Mouse (Mus musculus): Measurements from ENCODE around the gene E030025P04Rik. TPM values are rescaled to one million over a fixed set of nuclear protein-coding genes. Genes with fewer than 3 reads are reported as not detected.
A peak's percentile ranks its signal among the peaks of the same experiment; 100 is the strongest.

Gene E030025P04Rik
- not detected in 2 replicates for polyA plus RNA-seq (2016; fragmentation: Nextera tagmentation; extraction: Ambion mirVana)

GRCm38 (mm10) chr11:109144236-109144635 is at the start of gene E030025P04Rik:
Gene E030025P04Rik (minus strand): TSS chr11:109144369.
- H3K4me1 ChIP-seq = 0 out of 2 replicates have a peak, but pooled peaks cover 2% of the 10 kb centered on the region
- H3K27me3 ChIP-seq = no peaks in the 10 kb centered on the region
- 82% methylated on average over 4 of the region's 4 CpGs for whole genome bisulfite sequencing

GRCm38 (mm10) chr11:109192673-109193557 is 48.7 kb upstream of the E030025P04Rik start:
- peaks cover 5% of the 10 kb centered on the region for H3K4me1 ChIP-seq
- peak; percentile 58; the same call in 1 of the 2 replicates for ATAC-seq (ENCODE audit: low FRiP score)
- H3K27ac ChIP-seq = no peak overlapping the region
- 27% methylated on average over 15 of the region's 15 CpGs for WGBS
- no peaks in the 10 kb centered on the region for H3K36me3 ChIP-seq
- no peaks in the 10 kb centered on the region for H3K9me3 ChIP-seq (replicated peaks)
- H3K27me3 ChIP-seq = no peaks in the 10 kb centered on the region
- no peak overlapping the region for H3K4me3 ChIP-seq
- no peak overlapping the region for H3K9ac ChIP-seq
- no peak overlapping the region for H3K4me2 ChIP-seq (replicated peaks)

More at GRCm38 (mm10) chr11:109144236-109144635, at the start of gene E030025P04Rik:
- no peak for ATAC-seq (ENCODE audit: low FRiP score)
- Histone ChIP-seq H3K9me3 (replicated peaks) (no peaks in the 10 kb centered on the region), H3K4me3 (no peak within 1 kb of the TSS), H3K27ac (no peak within 1 kb of the TSS), H3K4me2 (replicated peaks) (no peak within 1 kb of the TSS), H3K36me3 (no peaks in the 10 kb centered on the region), H3K9ac (no peak within 1 kb of the TSS)

- WGBS = 89% methylated on average over 5 of the region's 5 CpGs
- no peak for ATAC-seq (ENCODE audit: low FRiP score)
Measured at GRCm38 (mm10) chr11:109188235-109188634, 44.1 kb upstream of the E030025P04Rik start.

GRCm38 (mm10) chr11:109187631-109188184 is 43.5 kb upstream of the E030025P04Rik start:
- Histone ChIP-seq H3K27ac (no peak overlapping the region), H3K36me3 (no peaks in the 10 kb centered on the region), H3K9ac (no peak overlapping the region), H3K9me3 (replicated peaks) (no peaks in the 10 kb centered on the region), H3K4me2 (replicated peaks) (no peak overlapping the region), H3K27me3 (no peaks in the 10 kb centered on the region), H3K4me3 (no peak overlapping the region), H3K4me1 (peaks cover 1% of the 10 kb centered on the region)
- WGBS = 83% methylated on average over 6 of the region's 6 CpGs
- ATAC-seq (ENCODE audit: low FRiP score) = no peak

More at GRCm38 (mm10) chr11:109188235-109188634, 44.1 kb upstream of the E030025P04Rik start:
- no peak overlapping the region for H3K4me2 ChIP-seq (replicated peaks)
- peaks cover 5% of the 10 kb centered on the region for H3K4me1 ChIP-seq
- H3K27me3 ChIP-seq = no peaks in the 10 kb centered on the region
- H3K27ac ChIP-seq = no peak overlapping the region
- no peaks in the 10 kb centered on the region for H3K9me3 ChIP-seq (replicated peaks)
- no peaks in the 10 kb centered on the region for H3K36me3 ChIP-seq
- no peak overlapping the region for H3K4me3 ChIP-seq
- H3K9ac ChIP-seq = no peak overlapping the region

GRCm38 (mm10) chr11:109181118-109181517 is 36.9 kb upstream of the E030025P04Rik start:
- H3K4me1 ChIP-seq = peaks cover 4% of the 10 kb centered on the region; the same call in 1 of the 2 replicates
- no peak overlapping the region for H3K27ac ChIP-seq
- H3K9ac ChIP-seq = no peak overlapping the region
- no peaks in the 10 kb centered on the region for H3K27me3 ChIP-seq
- H3K4me2 ChIP-seq (replicated peaks) = no peak overlapping the region
- H3K9me3 ChIP-seq (replicated peaks) = no peaks in the 10 kb centered on the region
- H3K36me3 ChIP-seq = no peaks in the 10 kb centered on the region
- WGBS = 76% methylated on average over 7 of the region's 7 CpGs
- no peak overlapping the region for H3K4me3 ChIP-seq
- no peak for ATAC-seq (ENCODE audit: low FRiP score)

GRCm38 (mm10) chr11:109180290-109180689 is 36.1 kb upstream of the E030025P04Rik start:
- Histone ChIP-seq H3K9ac (no peak overlapping the region), H3K4me1 (peaks cover 4% of the 10 kb centered on the region; the same call in 1 of the 2 replicates), H3K27ac (no peak overlapping the region), H3K27me3 (no peaks in the 10 kb centered on the region), H3K9me3 (replicated peaks) (no peaks in the 10 kb centered on the region), H3K4me2 (replicated peaks) (no peak overlapping the region), H3K36me3 (no peaks in the 10 kb centered on the region), H3K4me3 (no peak overlapping the region)
- WGBS = 88% methylated on average over 11 of the region's 11 CpGs
- ATAC-seq (ENCODE audit: low FRiP score) = no peak

- H3K27me3 ChIP-seq = no peaks in the 10 kb centered on the region
- no peak overlapping the region for H3K4me2 ChIP-seq (replicated peaks)
- WGBS = 52% methylated on average over 8 of the region's 8 CpGs
- no peak overlapping the region for H3K27ac ChIP-seq
- H3K36me3 ChIP-seq = no peaks in the 10 kb centered on the region
- no peak overlapping the region for H3K4me3 ChIP-seq
- peaks cover 4% of the 10 kb centered on the region; the same call in 1 of the 2 replicates for H3K4me1 ChIP-seq
- H3K9me3 ChIP-seq (replicated peaks) = no peaks in the 10 kb centered on the region
- no peak overlapping the region for H3K9ac ChIP-seq
- ATAC-seq (ENCODE audit: low FRiP score) = no peak
Measured at GRCm38 (mm10) chr11:109178788-109179518, 34.8 kb upstream of the E030025P04Rik start.

GRCm38 (mm10) chr11:109175376-109175969 is 31.3 kb upstream of the E030025P04Rik start:
- no peak overlapping the region for H3K27ac ChIP-seq
- H3K4me1 ChIP-seq = peaks cover 4% of the 10 kb centered on the region; the same call in 1 of the 2 replicates
- H3K9ac ChIP-seq = no peak overlapping the region
- H3K36me3 ChIP-seq = no peaks in the 10 kb centered on the region
- H3K27me3 ChIP-seq = no peaks in the 10 kb centered on the region
- ATAC-seq (ENCODE audit: low FRiP score) = no peak
- no peaks in the 10 kb centered on the region for H3K9me3 ChIP-seq (replicated peaks)
- 89% methylated on average over 8 of the region's 8 CpGs for WGBS
- no peak overlapping the region for H3K4me2 ChIP-seq (replicated peaks)
- no peak overlapping the region for H3K4me3 ChIP-seq

GRCm38 (mm10) chr11:109172224-109172623 is 28.1 kb upstream of the E030025P04Rik start:
- 88% methylated on average over 1 of the region's 1 CpGs for WGBS

GRCm38 (mm10) chr11:109170771-109171170 is 26.6 kb upstream of the E030025P04Rik start:
- Histone ChIP-seq H3K27ac (no peak overlapping the region), H3K9ac (no peak overlapping the region), H3K4me2 (replicated peaks) (no peak overlapping the region), H3K4me1 (peaks cover 6% of the 10 kb centered on the region; the same call in 1 of the 2 replicates), H3K27me3 (no peaks in the 10 kb centered on the region), H3K4me3 (no peak overlapping the region), H3K36me3 (no peaks in the 10 kb centered on the region), H3K9me3 (replicated peaks) (no peaks in the 10 kb centered on the region)
- WGBS = 91% methylated on average over 6 of the region's 6 CpGs
- ATAC-seq (ENCODE audit: low FRiP score) = no peak

More at GRCm38 (mm10) chr11:109172224-109172623, 28.1 kb upstream of the E030025P04Rik start:
- no peaks in the 10 kb centered on the region for H3K36me3 ChIP-seq
- H3K27ac ChIP-seq = no peak overlapping the region
- no peak for ATAC-seq (ENCODE audit: low FRiP score)
- H3K27me3 ChIP-seq = no peaks in the 10 kb centered on the region
- H3K4me2 ChIP-seq (replicated peaks) = no peak overlapping the region
- no peak overlapping the region for H3K4me3 ChIP-seq
- peaks cover 6% of the 10 kb centered on the region; the same call in 1 of the 2 replicates for H3K4me1 ChIP-seq
- H3K9me3 ChIP-seq (replicated peaks) = no peaks in the 10 kb centered on the region
- H3K9ac ChIP-seq = no peak overlapping the region

- Histone ChIP-seq H3K9me3 (replicated peaks) (no peaks in the 10 kb centered on the region), H3K4me2 (replicated peaks) (no peak overlapping the region), H3K9ac (no peak overlapping the region), H3K4me1 (no peaks in the 10 kb centered on the region), H3K27me3 (no peaks in the 10 kb centered on the region), H3K36me3 (no peaks in the 10 kb centered on the region), H3K4me3 (no peak overlapping the region), H3K27ac (no peak overlapping the region)
- no peak for ATAC-seq (ENCODE audit: low FRiP score)
- 77% methylated on average over 4 of the region's 5 CpGs for WGBS
Measured at GRCm38 (mm10) chr11:109157694-109158093, 13.5 kb upstream of the E030025P04Rik start.
